Mouse (Mus musculus) embryo, embryonic 9.5 days (tissue): ENCODE measurements around the gene Tbck.

Source experiments
- DNase-seq: peaks from one replicate; pipeline ENCODE4 v3.0.0-alpha.2; 2017; ENCODE audit errors: extremely low spot score

Gene Tbck

GRCm38 (mm10) chr3:132756274-132756673 lies 72.3 kb downstream of the Tbck start:
- DNase-seq = no peak

GRCm38 (mm10) chr3:132766033-132766726 lies 82.2 kb downstream of the Tbck start:
- no peak for DNase-seq

GRCm38 (mm10) chr3:132772054-132772453 lies 88.1 kb downstream of the Tbck start:
- no peak for DNase-seq

- no peak for DNase-seq
Observed at GRCm38 (mm10) chr3:132776686-132777085, 92.7 kb downstream of the Tbck start.

GRCm38 (mm10) chr3:132781103-132781502 lies 97.2 kb downstream of the Tbck start:
- no peak for DNase-seq

- DNase-seq = no peak
Observed at GRCm38 (mm10) chr3:132783087-132783486, 99.1 kb downstream of the Tbck start.

- DNase-seq = no peak
Observed at GRCm38 (mm10) chr3:132784732-132785131, 100.8 kb downstream of the Tbck start.

GRCm38 (mm10) chr3:132786690-132787089 lies 102.7 kb downstream of the Tbck start:
- DNase-seq = no peak

GRCm38 (mm10) chr3:132787775-132788174 lies 103.8 kb downstream of the Tbck start:
- DNase-seq = no peak

- no peak for DNase-seq
Observed at GRCm38 (mm10) chr3:132791140-132791539, 107.2 kb downstream of the Tbck start.

- no peak for DNase-seq
Observed at GRCm38 (mm10) chr3:132800196-132800595, 116.3 kb downstream of the Tbck start.

GRCm38 (mm10) chr3:132801910-132802309 lies 118.0 kb downstream of the Tbck start:
- no peak for DNase-seq

- no peak for DNase-seq
Observed at GRCm38 (mm10) chr3:132807888-132808579, 124.1 kb downstream of the Tbck start.

GRCm38 (mm10) chr3:132808951-132809350 lies 125.0 kb downstream of the Tbck start:
- no peak for DNase-seq

GRCm38 (mm10) chr3:132811791-132812190 lies 127.8 kb downstream of the Tbck start:
- no peak for DNase-seq

- no peak for DNase-seq
Observed at GRCm38 (mm10) chr3:132812356-132812755, 128.4 kb downstream of the Tbck start.

GRCm38 (mm10) chr3:132813147-132813546 lies 129.2 kb downstream of the Tbck start:
- no peak for DNase-seq

- no peak for DNase-seq
Observed at GRCm38 (mm10) chr3:132813706-132814497, 130.0 kb downstream of the Tbck start.

- DNase-seq = no peak
Observed at GRCm38 (mm10) chr3:132814791-132815496, 131.0 kb downstream of the Tbck start.

- DNase-seq = no peak
Observed at GRCm38 (mm10) chr3:132815497-132816326, 131.8 kb downstream of the Tbck start.

- DNase-seq = no peak
Observed at GRCm38 (mm10) chr3:132819408-132819807, 135.5 kb downstream of the Tbck start.
